Mouse (Mus musculus) frontal cortex, postnatal 14 days (tissue): ENCODE measurements around the gene Cel.
"Not testable (repeated sequence)": the region's sequence is repeated elsewhere in the genome, so short reads cannot be mapped to it uniquely, and the experiment has no call there.

ENCODE experiments used
- DNase-seq, 2 experiments: peaks; one replicate each; pipeline ENCODE4 v3.0.0; 2022; ENCODE audit warnings: low spot score in 2 of 2

Gene Cel

DNA sequence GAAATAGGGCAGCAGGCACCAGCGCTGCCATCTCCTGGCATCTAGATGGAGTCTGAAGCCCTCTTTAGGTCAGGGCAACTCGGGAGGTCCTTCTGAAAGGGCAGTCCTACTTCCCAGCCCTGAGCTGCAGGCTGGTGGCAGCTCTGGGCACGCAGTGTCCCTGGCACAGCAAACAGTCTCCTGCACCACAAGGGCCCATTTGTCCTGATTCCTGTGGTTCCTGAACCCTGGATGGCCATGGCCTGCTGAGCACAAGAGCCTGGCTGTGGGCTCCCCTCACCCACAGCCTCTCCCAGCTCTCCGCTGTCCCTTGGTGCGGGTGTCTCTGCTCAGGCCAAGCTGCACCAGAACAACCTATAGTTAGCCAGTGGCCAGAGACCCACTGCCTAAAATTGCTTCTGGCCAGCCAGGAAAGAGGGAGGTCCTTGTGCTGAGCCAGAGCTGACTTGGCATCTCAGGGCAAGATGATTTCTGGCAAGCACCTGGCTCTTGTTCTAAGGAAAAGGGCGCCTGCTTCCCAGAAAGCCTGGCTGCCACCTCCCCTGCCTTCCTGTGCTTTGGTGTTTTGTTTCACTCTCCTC, 41.5 kb downstream of the Cel start:
- peak in 1 of 2 experiments; percentile 69 for DNase-seq

GRCm38 (mm10) chr2:28520581-28520980, 42.6 kb downstream of the Cel start:
- DNase-seq: peak in 1 of 2 experiments; percentile 5

DNA sequence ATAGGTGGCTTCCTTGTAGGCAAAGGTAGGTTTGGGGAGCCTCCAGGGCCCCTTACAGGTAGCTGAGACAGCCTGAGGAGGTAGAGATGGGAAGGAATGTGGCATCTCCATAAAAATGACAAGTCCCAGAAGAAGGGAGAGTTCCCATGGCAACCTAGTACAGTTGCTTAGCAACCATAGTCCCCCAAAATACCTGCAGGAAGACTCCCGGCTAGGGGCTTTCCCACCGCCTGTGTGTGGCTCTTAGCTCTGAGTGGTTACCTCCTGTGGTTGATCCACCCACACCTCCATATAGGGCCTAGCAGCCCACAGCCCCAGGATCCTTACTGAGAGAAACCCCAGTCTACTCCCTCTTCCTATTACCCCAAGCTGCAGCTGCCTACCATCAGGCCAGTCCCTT, 45.0 kb downstream of the Cel start:
- DNase-seq: peak; percentile 72 to 84

- DNase-seq: peak in 1 of 2 experiments; percentile 52
These were observed 45.8 kb downstream of the Cel start for GRCm38 (mm10) chr2:28517206-28517909.

DNA sequence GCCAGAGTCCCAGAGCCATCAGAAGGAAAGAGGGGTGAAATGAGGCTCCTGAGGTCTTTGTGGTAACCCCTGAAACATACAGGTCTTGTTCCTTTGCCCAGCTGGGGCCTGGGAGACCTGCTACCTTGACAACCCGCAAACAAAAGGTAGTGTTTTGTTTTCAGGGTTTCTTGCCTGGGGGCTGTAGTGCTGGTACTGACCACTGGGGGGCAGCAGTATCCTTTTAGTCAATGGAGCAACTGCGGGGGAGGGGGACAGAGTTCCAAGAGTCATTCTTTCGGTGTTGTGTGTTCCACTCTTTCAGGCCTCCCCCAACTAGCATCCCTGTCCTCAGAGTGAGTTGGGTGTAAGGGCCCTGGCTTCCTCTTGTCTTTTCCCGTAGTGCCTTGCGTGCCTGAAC, 48.7 kb downstream of the Cel start:
- DNase-seq: peak; percentile 69 to 84

DNA sequence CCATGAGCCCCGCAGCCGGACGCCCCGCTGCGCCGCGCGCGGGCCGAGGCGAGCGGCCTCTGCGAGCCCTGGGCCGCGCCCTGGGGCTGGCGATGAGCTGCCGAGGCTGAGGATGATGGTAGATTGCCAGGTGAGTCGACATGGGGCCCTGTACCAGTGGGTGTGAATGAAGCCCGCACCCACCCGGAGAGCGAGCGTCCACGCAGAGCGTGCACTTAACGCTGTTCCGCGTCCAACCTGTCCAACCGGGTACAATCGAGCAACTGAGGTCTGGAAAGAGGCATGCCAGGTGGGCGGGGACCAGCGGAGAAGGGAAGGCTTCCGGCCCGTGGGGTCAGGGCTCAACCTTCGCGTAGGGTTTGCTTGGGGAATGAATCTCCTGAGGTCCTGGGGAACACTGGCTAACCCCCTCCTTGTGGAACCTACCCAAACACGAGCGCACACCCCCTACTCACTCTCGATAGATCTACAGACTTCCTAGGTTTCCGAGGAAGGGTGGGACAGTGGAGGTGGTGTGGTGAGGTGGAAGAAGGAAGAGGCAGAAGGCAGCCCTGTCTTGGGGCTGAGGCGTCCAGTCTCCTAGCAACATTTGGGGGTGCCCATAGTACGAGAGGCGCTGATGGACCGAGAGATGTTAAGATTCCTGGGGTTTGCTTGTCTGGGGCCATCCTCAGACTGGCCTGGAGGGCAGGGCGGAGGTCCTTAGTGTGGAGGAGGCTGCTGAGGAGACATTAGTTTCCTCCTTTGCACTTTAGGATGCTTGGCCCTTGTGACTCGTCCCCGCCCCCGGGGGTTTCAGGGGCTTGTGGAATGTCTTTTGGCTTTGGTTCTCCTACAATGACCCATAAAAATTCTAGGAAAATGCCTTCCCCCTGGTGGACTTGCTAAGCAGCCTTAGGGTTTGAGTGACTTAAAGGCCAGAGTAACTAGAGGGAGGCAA, 49.5 kb downstream of the Cel start:
- peak in 1 of 2 experiments; percentile 30 for DNase-seq

- peak in 1 of 2 experiments; percentile 17 for DNase-seq
These were observed 50.3 kb downstream of the Cel start, which contains the start of gene Ralgds for GRCm38 (mm10) chr2:28512798-28513401. Gene Ralgds (plus strand): TSS chr2:28513125.

DNA sequence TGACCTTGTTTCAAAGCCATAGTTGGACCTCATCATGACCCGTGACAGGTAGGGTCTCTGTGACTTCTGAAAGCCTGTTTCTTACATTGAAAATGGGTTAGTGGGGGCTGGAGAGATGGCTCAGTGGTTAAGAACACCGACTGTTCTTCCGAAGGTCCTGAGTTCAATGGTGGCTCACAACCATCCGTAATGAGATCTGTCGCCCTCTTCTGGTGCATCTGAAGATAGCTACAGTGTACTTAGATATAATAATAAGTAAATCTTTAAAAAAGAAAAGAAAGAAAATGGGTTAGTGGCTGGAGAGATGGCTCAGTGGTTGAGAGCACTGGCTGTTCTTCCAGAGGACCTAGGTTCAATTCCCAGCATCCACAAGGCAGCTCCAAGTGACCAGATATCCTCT, 51.6 kb downstream of the Cel start:
- DNase-seq: not testable (repeated sequence)

DNA sequence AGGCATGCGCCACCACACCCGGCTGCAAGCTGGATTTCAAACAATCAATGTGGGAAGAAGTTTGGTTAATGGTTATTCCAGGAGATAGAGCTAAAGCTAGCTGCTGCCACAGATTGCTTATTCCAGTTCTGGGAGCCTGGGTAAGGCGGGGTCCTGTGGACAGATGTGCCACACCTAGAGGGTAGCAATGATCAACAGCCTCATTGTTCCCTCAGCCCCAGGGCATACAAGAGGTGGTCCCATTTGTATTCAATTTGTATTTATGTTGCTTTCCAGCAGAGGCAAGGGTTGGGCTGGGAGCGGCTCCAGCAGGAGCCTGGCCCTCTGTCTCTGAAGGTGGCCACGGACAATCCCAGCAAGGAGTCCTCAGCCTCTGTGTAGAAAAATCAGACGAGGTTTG, 56.9 kb downstream of the Cel start:
- peak in 1 of 2 experiments; percentile 0 for DNase-seq

DNA sequence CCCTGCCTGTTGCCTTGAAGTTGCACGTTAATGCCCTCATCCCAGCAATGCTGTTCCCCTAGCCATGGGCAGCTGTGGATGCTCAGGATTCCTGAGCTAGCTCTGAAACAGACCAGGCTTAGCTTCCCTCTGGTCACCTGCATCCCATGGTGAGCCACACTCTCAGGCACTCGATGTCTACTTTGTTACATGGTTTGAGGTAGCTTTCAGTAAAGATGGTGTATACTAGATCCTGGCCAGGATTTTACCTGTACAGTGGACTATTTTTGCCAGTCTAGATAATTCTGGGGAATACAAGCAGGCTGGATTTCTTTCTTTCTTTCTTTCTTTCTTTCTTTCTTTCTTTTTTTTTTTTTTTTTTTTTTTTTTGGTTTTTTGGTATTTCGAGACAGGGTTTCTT, 57.4 kb downstream of the Cel start, which contains the start of gene Gm10134:
Gm10134 (plus strand) TSS at position 301 of the 400 bp plus-strand sequence.
- peak in 1 of 2 experiments; percentile 1 for DNase-seq
